Mouse (Mus musculus) 3T3-L1 (cell line): ENCODE results near the gene Emilin2.

Source experiments
- DNase-seq: peaks from one replicate; pipeline ENCODE4 v3.0.0-alpha.2; 2015; ENCODE audit warnings: low read depth, low spot score

The Emilin2 gene

GRCm38 (mm10) chr17:71234041-71234594, 77.7 kb downstream of the Emilin2 start:
- no peak for DNase-seq

GRCm38 (mm10) chr17:71233210-71233609, 78.6 kb downstream of the Emilin2 start:
- DNase-seq: no peak

- DNase-seq: no peak
These were observed 79.8 kb downstream of the Emilin2 start for GRCm38 (mm10) chr17:71231998-71232397.

- DNase-seq: peak; percentile 66
These were observed 81.6 kb downstream of the Emilin2 start for GRCm38 (mm10) chr17:71230108-71230709.

- DNase-seq: no peak
These were observed 83.1 kb downstream of the Emilin2 start for GRCm38 (mm10) chr17:71228651-71229050.

- DNase-seq: peak; percentile 14
These were observed 84.5 kb downstream of the Emilin2 start for GRCm38 (mm10) chr17:71227128-71227895.

- no peak for DNase-seq
These were observed 86.7 kb downstream of the Emilin2 start for GRCm38 (mm10) chr17:71225091-71225490.

GRCm38 (mm10) chr17:71224521-71224920, 87.3 kb downstream of the Emilin2 start:
- no peak for DNase-seq

GRCm38 (mm10) chr17:71223676-71224075, 88.1 kb downstream of the Emilin2 start:
- DNase-seq: no peak

- DNase-seq: no peak
These were observed 90.4 kb downstream of the Emilin2 start for GRCm38 (mm10) chr17:71221383-71221782.

- DNase-seq: no peak
These were observed 94.6 kb downstream of the Emilin2 start for GRCm38 (mm10) chr17:71217111-71217685.

GRCm38 (mm10) chr17:71216263-71216662, 95.5 kb downstream of the Emilin2 start:
- DNase-seq: no peak

GRCm38 (mm10) chr17:71215241-71215839, 96.4 kb downstream of the Emilin2 start:
- no peak for DNase-seq

GRCm38 (mm10) chr17:71214514-71215240, 97.1 kb downstream of the Emilin2 start:
- no peak for DNase-seq

GRCm38 (mm10) chr17:71213666-71214065, 98.1 kb downstream of the Emilin2 start:
- peak; percentile 67 for DNase-seq

- DNase-seq: no peak
These were observed 99.7 kb downstream of the Emilin2 start for GRCm38 (mm10) chr17:71211962-71212646.

GRCm38 (mm10) chr17:71209936-71210335, 101.8 kb downstream of the Emilin2 start:
- no peak for DNase-seq

- no peak for DNase-seq
These were observed 102.9 kb downstream of the Emilin2 start for GRCm38 (mm10) chr17:71208921-71209320.

- no peak for DNase-seq
These were observed 103.4 kb downstream of the Emilin2 start for GRCm38 (mm10) chr17:71208376-71208775.

GRCm38 (mm10) chr17:71207268-71207667, 104.5 kb downstream of the Emilin2 start:
- DNase-seq: no peak
